Mouse (Mus musculus): ENCODE results near the gene Fis1. TPM values are rescaled to one million over a fixed set of nuclear protein-coding genes. Genes with fewer than 3 reads are reported as not detected.

Fis1 gene
- polyA plus RNA-seq, 1 experiment from 2014 or later: 332 TPM

DNA sequence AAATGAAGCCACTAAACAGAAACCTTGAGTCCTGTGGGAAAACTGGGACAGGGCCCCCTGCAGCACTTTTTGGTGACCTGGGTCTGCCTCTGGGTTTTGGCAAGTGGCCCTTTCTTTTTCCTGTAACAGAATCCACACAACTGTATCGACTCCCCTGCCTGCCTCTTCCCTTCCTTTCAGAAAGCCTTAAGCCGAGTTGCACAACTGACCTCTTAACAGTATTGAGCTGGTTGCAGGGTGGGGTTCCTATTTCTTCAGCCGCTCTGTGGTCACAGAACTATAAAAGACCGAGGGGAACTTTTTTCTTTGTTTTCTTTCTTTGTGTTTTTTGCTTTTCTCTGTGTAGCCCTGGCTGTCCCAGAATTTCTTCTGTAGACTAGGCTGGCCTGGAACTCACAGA, 24.7 kb downstream of the Fis1 start:
- H3K27ac ChIP-seq (ENCODE audit: low read depth, low read length): no peak overlapping the region
- H3K4me2 ChIP-seq: no peak overlapping the region
- H3K27me3 ChIP-seq (ENCODE audit: control insufficient read depth, insufficient read depth, low read length): no peaks in the 10 kb centered on the region
- H3K9me3 ChIP-seq (ENCODE audit: control insufficient read depth, low read length): no peaks in the 10 kb centered on the region
- ATAC-seq (ENCODE audit: low FRiP score): no peak
- no peak overlapping the region for H3K9ac ChIP-seq (ENCODE audit: low read length)
- H3K4me3 ChIP-seq (ENCODE audit: low read depth, low read length): no peak overlapping the region
- no peak for DNase-seq (ENCODE audit: low spot score, missing footprints)
- H3K4me1 ChIP-seq (ENCODE audit: control insufficient read depth, insufficient read depth, low read length): no peaks in the 10 kb centered on the region
- WGBS: 88% methylated on average over 4 of the region's 4 CpGs
- H3K36me3 ChIP-seq (ENCODE audit: control insufficient read depth, insufficient read depth, low read length): peaks cover 2% of the 10 kb centered on the region; the same call in 1 of the 2 replicates

GRCm38 (mm10) chr5:136979762-136980161, 26.7 kb downstream of the Fis1 start:
- ATAC-seq (ENCODE audit: low FRiP score): no peak
- H3K4me1 ChIP-seq (ENCODE audit: control insufficient read depth, insufficient read depth, low read length): no peaks in the 10 kb centered on the region
- H3K27me3 ChIP-seq (ENCODE audit: control insufficient read depth, insufficient read depth, low read length): no peaks in the 10 kb centered on the region
- peaks cover 2% of the 10 kb centered on the region; the same call in 1 of the 2 replicates for H3K36me3 ChIP-seq (ENCODE audit: control insufficient read depth, insufficient read depth, low read length)
- WGBS: 90% methylated on average over 2 of the region's 2 CpGs
- no peak for DNase-seq (ENCODE audit: low spot score, missing footprints)
- H3K27ac ChIP-seq (ENCODE audit: low read depth, low read length): no peak overlapping the region
- H3K4me3 ChIP-seq (ENCODE audit: low read depth, low read length): no peak overlapping the region
- no peak overlapping the region for H3K4me2 ChIP-seq
- no peak overlapping the region for H3K9ac ChIP-seq (ENCODE audit: low read length)
- H3K9me3 ChIP-seq (ENCODE audit: control insufficient read depth, low read length): no peaks in the 10 kb centered on the region

GRCm38 (mm10) chr5:136980974-136981373, 27.9 kb downstream of the Fis1 start:
- H3K4me1 ChIP-seq (ENCODE audit: control insufficient read depth, insufficient read depth, low read length): peaks cover 1% of the 10 kb centered on the region; the same call in 1 of the 2 replicates
- no peak overlapping the region for H3K9ac ChIP-seq (ENCODE audit: low read length)
- no peak overlapping the region for H3K27ac ChIP-seq (ENCODE audit: low read depth, low read length)
- H3K27me3 ChIP-seq (ENCODE audit: control insufficient read depth, insufficient read depth, low read length): no peaks in the 10 kb centered on the region
- H3K36me3 ChIP-seq (ENCODE audit: control insufficient read depth, insufficient read depth, low read length): peaks cover 2% of the 10 kb centered on the region; the same call in 1 of the 2 replicates
- no peaks in the 10 kb centered on the region for H3K9me3 ChIP-seq (ENCODE audit: control insufficient read depth, low read length)
- DNase-seq (ENCODE audit: low spot score, missing footprints): no peak
- ATAC-seq (ENCODE audit: low FRiP score): no peak
- no peak overlapping the region for H3K4me3 ChIP-seq (ENCODE audit: low read depth, low read length)
- 89% methylated on average over 8 of the region's 8 CpGs for WGBS
- no peak overlapping the region for H3K4me2 ChIP-seq

DNA sequence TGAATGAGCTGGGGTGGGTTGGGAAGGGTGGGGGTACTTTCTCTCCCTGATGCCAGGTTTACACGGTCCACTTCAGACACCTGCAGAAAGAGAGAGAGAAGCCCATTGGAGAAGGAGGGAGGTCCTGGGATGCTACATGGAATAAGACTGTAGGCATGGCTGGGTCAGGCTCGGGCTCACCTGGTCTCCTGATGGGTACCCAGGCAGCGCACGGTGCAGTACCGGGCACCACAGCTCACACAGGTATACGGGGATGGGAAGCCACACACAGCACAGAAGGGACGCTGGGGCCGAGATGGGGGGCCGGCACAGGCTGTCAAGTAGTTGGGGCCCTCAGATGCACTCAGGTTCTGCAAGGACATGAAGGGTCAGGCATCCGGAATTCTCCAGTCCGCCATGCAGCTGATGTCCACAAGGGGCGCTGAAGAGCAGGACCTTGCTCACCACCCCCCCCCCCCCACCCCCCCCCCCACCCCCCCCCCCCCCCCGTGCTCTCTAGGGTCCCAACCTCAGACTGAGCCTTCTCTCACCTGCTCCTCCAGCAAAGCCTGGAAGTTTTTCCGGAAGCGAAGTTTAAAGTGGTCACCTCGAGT, 29.4 kb downstream of the Fis1 start:
- H3K27ac ChIP-seq (ENCODE audit: low read depth, low read length): no peak overlapping the region

DNA sequence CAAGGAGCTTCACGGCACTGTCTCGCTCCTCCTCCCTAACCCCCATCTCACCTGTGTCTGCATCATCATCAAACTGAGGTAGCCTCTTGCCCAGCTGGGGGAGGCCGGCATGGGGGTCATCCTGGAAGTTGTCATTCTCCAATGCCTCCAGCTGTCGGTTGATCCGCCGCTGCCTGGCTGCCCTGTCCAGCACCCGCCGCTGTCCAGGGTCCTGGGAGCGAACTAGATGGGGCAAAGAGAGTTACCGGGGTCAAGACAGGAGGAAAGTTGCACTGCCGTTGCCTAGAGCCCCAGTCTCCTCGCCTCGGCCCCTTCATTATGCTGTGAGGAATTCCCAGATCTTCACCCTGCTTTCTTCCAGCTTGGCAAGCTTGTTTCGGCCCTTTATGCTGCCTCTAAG, 31.8 kb downstream of the Fis1 start:
- Histone ChIP-seq H3K9ac (ENCODE audit: low read length) (no peak overlapping the region), H3K4me3 (ENCODE audit: low read depth, low read length) (no peak overlapping the region), H3K27ac (ENCODE audit: low read depth, low read length) (no peak overlapping the region), H3K27me3 (ENCODE audit: control insufficient read depth, insufficient read depth, low read length) (no peaks in the 10 kb centered on the region), H3K4me1 (ENCODE audit: control insufficient read depth, insufficient read depth, low read length) (peaks cover 11% of the 10 kb centered on the region), H3K9me3 (ENCODE audit: control insufficient read depth, low read length) (no peaks in the 10 kb centered on the region), H3K36me3 (ENCODE audit: control insufficient read depth, insufficient read depth, low read length) (peaks cover 4% of the 10 kb centered on the region), H3K4me2 (no peak overlapping the region)
- WGBS: 59% methylated on average over 14 of the region's 14 CpGs
- ATAC-seq (ENCODE audit: low FRiP score) (no peak), DNase-seq (ENCODE audit: low spot score, missing footprints) (no peak)

More for the DNA sequence above, 29.4 kb downstream of the Fis1 start:
- no peak overlapping the region for H3K4me2 ChIP-seq
- peaks cover 4% of the 10 kb centered on the region; the same call in 1 of the 2 replicates for H3K4me1 ChIP-seq (ENCODE audit: control insufficient read depth, insufficient read depth, low read length)
- DNase-seq (ENCODE audit: low spot score, missing footprints) (peak; percentile 92), ATAC-seq (ENCODE audit: low FRiP score) (no peak)
- peaks cover 2% of the 10 kb centered on the region; the same call in 1 of the 2 replicates for H3K36me3 ChIP-seq (ENCODE audit: control insufficient read depth, insufficient read depth, low read length)
- no peak overlapping the region for H3K4me3 ChIP-seq (ENCODE audit: low read depth, low read length)
- 49% methylated on average over 15 of the region's 16 CpGs for WGBS
- H3K27me3 ChIP-seq (ENCODE audit: control insufficient read depth, insufficient read depth, low read length): no peaks in the 10 kb centered on the region
- no peak overlapping the region for H3K9ac ChIP-seq (ENCODE audit: low read length)
- no peaks in the 10 kb centered on the region for H3K9me3 ChIP-seq (ENCODE audit: control insufficient read depth, low read length)

GRCm38 (mm10) chr5:136986695-136987137, 33.6 kb downstream of the Fis1 start, which contains the start of gene Plod3:
Gene Plod3, plus strand, starts transcription at chr5:136987019.
- peak within 1 kb of the TSS; percentile 90 for H3K4me3 ChIP-seq (ENCODE audit: low read depth, low read length)
- H3K27me3 ChIP-seq (ENCODE audit: control insufficient read depth, insufficient read depth, low read length): no peaks in the 10 kb centered on the region
- peak; percentile 100 for DNase-seq (ENCODE audit: low spot score, missing footprints)
- peak within 1 kb of the TSS; percentile 91 for H3K27ac ChIP-seq (ENCODE audit: low read depth, low read length)
- H3K9me3 ChIP-seq (ENCODE audit: control insufficient read depth, low read length): no peaks in the 10 kb centered on the region
- peaks cover 18% of the 10 kb centered on the region for H3K36me3 ChIP-seq (ENCODE audit: control insufficient read depth, insufficient read depth, low read length)
- peak; percentile 94 for ATAC-seq (ENCODE audit: low FRiP score)
- H3K9ac ChIP-seq (ENCODE audit: low read length): peak within 1 kb of the TSS; percentile 98
- H3K4me2 ChIP-seq: peak within 1 kb of the TSS; percentile 97
- 0% methylated on average over 26 of the region's 26 CpGs for WGBS
- H3K4me1 ChIP-seq (ENCODE audit: control insufficient read depth, insufficient read depth, low read length): peaks cover 11% of the 10 kb centered on the region

DNA sequence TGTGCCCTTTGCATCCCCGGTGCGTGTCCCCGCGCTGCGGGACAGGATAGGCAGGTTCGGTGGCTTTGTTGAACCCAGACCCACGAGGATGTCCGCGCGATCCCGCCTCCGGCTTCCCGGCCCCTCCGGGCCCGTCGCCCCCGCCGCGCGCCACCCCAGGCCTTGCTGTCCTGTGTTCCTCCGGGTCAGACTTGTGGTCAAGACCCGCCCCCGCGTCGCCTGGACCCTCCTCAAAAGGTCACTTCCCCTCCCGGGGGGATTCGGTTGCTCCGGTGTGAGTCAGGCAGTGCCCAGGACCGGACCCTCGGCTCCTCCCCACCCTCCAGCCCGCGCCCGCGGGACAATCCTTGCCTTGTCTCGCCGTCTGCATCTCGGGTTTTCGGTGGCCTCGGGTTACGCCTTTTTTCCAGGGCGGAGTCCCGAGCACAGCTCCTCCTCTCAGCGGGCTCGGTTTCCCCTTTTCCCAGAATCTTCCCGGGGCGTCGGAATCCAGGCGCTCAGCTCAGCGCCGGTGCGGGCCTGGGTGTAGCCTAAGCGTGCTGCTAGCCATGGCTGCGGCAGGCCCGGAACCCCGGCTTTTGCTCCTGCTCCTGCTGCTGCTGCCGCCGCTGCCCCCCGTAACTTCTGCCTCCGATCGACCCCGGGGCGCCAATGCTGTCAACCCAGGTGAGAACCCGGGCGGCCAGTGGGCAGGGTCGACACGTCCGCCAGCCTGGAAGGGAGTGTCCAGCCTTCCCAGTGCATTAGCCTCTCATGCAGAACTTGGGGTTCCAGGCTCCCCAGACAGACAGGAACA, 34.3 kb downstream of the Fis1 start:
- Histone ChIP-seq H3K4me1 (ENCODE audit: control insufficient read depth, insufficient read depth, low read length) (peaks cover 11% of the 10 kb centered on the region), H3K4me3 (ENCODE audit: low read depth, low read length) (peak overlapping the region; percentile 90), H3K9me3 (ENCODE audit: control insufficient read depth, low read length) (no peaks in the 10 kb centered on the region), H3K27me3 (ENCODE audit: control insufficient read depth, insufficient read depth, low read length) (no peaks in the 10 kb centered on the region), H3K9ac (ENCODE audit: low read length) (peak overlapping the region; percentile 98), H3K27ac (ENCODE audit: low read depth, low read length) (peak overlapping the region; percentile 91), H3K4me2 (peak overlapping the region; percentile 97), H3K36me3 (ENCODE audit: control insufficient read depth, insufficient read depth, low read length) (peaks cover 18% of the 10 kb centered on the region)
- DNase-seq (ENCODE audit: low spot score, missing footprints) (no peak), ATAC-seq (ENCODE audit: low FRiP score) (peak; percentile 75)
- WGBS: under 1% methylated on average over 67 of the region's 67 CpGs

DNA sequence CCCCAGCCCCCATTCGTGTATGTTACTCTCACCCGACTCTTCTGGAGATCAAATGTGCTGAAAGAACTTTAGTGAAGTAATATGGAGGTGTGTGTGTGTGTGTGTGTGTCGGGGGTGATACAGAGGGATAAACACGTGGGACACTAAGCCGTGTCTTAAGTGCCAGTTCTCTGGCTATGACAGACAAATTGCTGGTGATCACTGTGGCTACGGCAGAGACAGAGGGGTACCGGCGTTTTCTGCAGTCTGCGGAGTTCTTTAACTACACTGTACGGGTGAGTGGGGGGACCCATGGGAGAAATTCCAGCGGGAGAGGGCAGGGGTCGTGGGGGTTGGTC, 34.8 kb downstream of the Fis1 start, which contains the start of gene Znhit1:
Gene Znhit1, minus strand, starts transcription at position 88 of the 338 bp plus-strand sequence.
- peak within 1 kb of the TSS; percentile 98 for H3K9ac ChIP-seq (ENCODE audit: low read length)
- peaks cover 11% of the 10 kb centered on the region for H3K4me1 ChIP-seq (ENCODE audit: control insufficient read depth, insufficient read depth, low read length)
- DNase-seq (ENCODE audit: low spot score, missing footprints) (no peak), ATAC-seq (ENCODE audit: low FRiP score) (peak; percentile 0; the same call in 1 of the 2 replicates)
- H3K9me3 ChIP-seq (ENCODE audit: control insufficient read depth, low read length): no peaks in the 10 kb centered on the region
- 13% methylated on average over 12 of the region's 12 CpGs for WGBS
- no peaks in the 10 kb centered on the region for H3K27me3 ChIP-seq (ENCODE audit: control insufficient read depth, insufficient read depth, low read length)
- H3K4me3 ChIP-seq (ENCODE audit: low read depth, low read length): peak within 1 kb of the TSS; percentile 90
- H3K36me3 ChIP-seq (ENCODE audit: control insufficient read depth, insufficient read depth, low read length): peaks cover 18% of the 10 kb centered on the region
- H3K4me2 ChIP-seq: peak within 1 kb of the TSS; percentile 97
- peak within 1 kb of the TSS; percentile 91 for H3K27ac ChIP-seq (ENCODE audit: low read depth, low read length)

DNA sequence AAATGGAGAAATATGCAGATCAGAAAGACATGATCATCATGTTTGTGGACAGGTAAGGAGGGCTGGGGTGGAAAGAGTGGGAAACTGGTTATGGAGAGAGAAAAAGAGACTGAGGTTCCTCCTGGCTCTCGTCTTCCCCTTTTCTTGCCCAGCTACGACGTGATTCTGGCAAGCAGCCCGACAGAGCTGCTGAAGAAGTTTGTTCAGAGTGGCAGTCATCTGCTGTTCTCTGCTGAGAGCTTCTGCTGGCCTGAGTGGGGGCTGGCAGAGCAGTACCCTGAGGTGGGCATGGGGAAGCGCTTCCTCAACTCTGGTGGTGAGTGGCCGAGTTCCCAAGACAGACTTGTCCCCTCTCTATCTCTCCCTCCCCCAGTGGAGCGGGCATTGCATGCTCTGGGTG, 35.3 kb downstream of the Fis1 start:
- Histone ChIP-seq H3K27me3 (ENCODE audit: control insufficient read depth, insufficient read depth, low read length) (no peaks in the 10 kb centered on the region), H3K9me3 (ENCODE audit: control insufficient read depth, low read length) (no peaks in the 10 kb centered on the region), H3K4me1 (ENCODE audit: control insufficient read depth, insufficient read depth, low read length) (peaks cover 11% of the 10 kb centered on the region), H3K4me2 (peak overlapping the region; percentile 97), H3K27ac (ENCODE audit: low read depth, low read length) (no peak overlapping the region), H3K9ac (ENCODE audit: low read length) (peak overlapping the region; percentile 98), H3K36me3 (ENCODE audit: control insufficient read depth, insufficient read depth, low read length) (peaks cover 22% of the 10 kb centered on the region), H3K4me3 (ENCODE audit: low read depth, low read length) (peak overlapping the region; percentile 90)
- no peak for ATAC-seq (ENCODE audit: low FRiP score)
- DNase-seq (ENCODE audit: low spot score, missing footprints): no peak
- 89% methylated on average over 7 of the region's 7 CpGs for WGBS

Data from midbrain, embryonic 11.5 days (tissue).